Mouse (Mus musculus): Measurements from ENCODE around the gene Col26a1. TPM values are rescaled to one million over a fixed set of nuclear protein-coding genes. Genes with fewer than 3 reads are reported as not detected.

Gene Col26a1
- polyA plus RNA-seq (2016; fragmentation: Nextera tagmentation; extraction: Ambion mirVana) = 67.9 and 74.6 TPM in 2 replicates

DNA sequence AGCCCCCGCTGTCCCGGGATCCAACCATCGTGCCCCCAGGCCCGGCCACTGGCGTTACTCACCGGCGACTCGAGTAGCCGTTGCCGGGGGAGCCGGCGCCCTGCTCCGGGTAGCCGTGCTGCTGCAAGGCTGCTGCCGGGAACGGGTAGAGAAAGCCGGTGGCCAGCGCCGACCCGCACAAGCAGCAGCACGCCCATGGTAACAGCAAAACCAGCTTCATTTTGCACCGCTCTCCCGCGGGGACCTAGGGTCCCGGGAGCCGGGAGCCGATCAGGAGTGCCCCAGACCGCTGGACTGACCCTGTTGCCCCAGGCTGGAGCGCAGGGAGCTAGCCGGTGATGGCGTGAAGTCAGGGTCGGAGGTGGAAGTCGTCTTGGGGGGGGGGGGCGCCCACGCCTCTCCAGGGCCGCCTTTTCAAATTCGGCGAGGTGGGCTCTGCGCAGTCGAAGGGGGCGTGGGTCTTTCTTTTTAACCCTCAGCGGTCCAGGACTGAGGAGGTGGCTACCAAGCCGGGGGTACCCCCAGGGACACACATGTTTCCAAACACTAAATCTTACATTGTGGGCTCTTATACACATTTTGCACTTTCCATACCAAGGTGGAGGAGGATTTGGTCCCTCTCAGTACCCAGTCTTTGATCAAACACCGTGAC is at the start of gene Col26a1:
Gene Col26a1 (minus strand): TSS at position 422 of the 652 bp plus-strand sequence.
- Histone ChIP-seq H3K27me3 (replicated peaks) (peaks cover 23% of the 10 kb centered on the region), H3K9me3 (no peaks in the 10 kb centered on the region), H3K9ac (peak within 1 kb of the TSS; percentile 81), H3K4me2 (replicated peaks) (peak within 1 kb of the TSS; percentile 87), H3K36me3 (no peaks in the 10 kb centered on the region), H3K4me1 (0 out of 2 replicates have a peak, but pooled peaks cover 9% of the 10 kb centered on the region), H3K27ac (no peak within 1 kb of the TSS), H3K4me3 (peak within 1 kb of the TSS; percentile 59)
- no peak for ATAC-seq (ENCODE audit: low FRiP score, low read depth)
- WGBS = under 1% methylated on average over 44 of the region's 44 CpGs

DNA sequence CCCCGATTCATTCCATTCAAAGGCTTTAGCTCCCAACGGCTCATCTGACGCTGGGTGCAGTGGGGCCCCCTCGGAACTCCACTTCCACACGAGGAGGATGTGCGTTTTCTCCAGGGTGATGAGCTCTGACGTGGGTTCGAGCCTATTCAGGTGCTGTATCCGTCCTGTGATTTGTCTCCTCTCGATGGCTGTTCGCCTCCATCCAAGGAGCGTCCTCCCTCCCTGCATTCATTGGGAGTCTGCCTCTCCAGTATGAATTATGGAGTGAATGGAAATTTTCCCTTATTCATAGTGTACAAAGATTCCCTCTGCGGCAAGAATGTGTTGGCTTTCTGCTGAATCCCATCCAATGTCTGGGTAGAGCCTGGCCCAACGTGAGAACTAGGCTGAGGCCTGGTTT is 48.9 kb upstream of the Col26a1 start:
- ATAC-seq (ENCODE audit: low FRiP score, low read depth) = no peak
- Histone ChIP-seq H3K36me3 (no peaks in the 10 kb centered on the region), H3K9ac (no peak overlapping the region), H3K27me3 (replicated peaks) (no peaks in the 10 kb centered on the region), H3K4me1 (peaks cover 3% of the 10 kb centered on the region; the same call in 1 of the 2 replicates), H3K27ac (no peak overlapping the region), H3K4me3 (no peak overlapping the region), H3K9me3 (no peaks in the 10 kb centered on the region), H3K4me2 (replicated peaks) (no peak overlapping the region)
- whole genome bisulfite sequencing = 77% methylated on average over 14 of the region's 14 CpGs

DNA sequence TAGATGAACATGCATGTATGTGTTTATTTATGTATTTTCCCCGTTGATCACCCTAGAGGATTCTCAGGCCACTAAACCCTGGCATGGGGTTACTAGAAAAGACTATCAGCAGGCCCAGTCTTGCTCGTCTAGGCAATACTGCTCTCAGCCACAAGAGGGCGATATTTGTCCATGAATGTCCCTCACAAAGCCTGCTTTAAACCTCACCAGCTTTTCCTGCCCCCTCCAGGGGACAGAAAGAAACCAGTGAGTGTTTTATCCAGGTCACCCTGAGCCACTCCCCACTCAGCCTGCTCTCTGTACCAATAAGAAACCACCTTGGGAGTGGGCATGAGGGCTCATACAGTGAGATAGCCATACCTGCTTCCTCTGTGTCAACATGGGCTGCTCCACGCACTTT is 46.1 kb upstream of the Col26a1 start:
- Histone ChIP-seq H3K4me2 (replicated peaks) (no peak overlapping the region), H3K36me3 (no peaks in the 10 kb centered on the region), H3K27ac (no peak overlapping the region), H3K4me1 (peaks cover 3% of the 10 kb centered on the region; the same call in 1 of the 2 replicates), H3K4me3 (no peak overlapping the region), H3K9me3 (no peaks in the 10 kb centered on the region), H3K27me3 (replicated peaks) (no peaks in the 10 kb centered on the region), H3K9ac (no peak overlapping the region)
- 21% methylated on average over 4 of the region's 4 CpGs for WGBS
- ATAC-seq (ENCODE audit: low FRiP score, low read depth) = peak; percentile 77

DNA sequence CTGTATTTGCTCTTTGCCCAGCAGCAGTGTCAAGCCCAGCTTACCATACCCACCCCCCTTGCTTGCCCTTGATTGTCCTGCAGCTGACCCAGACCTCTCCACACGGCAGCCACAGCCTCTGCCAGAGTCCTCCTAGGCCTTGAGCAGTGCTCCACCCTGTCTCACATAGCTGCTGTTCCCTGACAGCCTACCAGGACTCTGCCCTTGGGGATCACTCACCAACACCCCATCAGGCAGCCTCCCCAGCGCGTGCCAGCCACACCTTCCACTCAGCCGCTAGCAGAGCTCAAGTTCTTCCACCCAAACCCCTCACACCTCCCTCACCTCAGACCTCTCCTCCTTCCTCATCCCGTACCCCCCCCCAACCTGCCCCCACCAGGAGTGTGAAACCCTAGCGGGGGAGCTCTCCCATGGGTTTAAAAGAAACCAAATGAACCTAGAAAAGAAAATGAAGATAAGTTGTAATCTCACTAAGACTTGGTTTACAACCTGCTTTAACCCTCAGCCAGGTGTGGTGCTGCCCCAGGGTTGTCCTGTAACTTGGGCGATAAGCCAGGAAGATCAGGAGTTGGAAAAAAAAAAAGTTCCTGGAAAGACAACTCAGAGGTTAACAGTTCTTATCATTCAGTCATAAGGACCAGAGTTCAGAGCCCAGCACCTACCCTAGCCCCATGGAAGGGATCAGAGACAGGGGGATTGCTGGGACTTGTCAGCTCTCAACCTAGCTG is 40.9 kb upstream of the Col26a1 start:
- no peak overlapping the region for H3K9ac ChIP-seq
- 79% methylated on average over 7 of the region's 7 CpGs for WGBS
- H3K36me3 ChIP-seq = no peaks in the 10 kb centered on the region
- no peak for ATAC-seq (ENCODE audit: low FRiP score, low read depth)
- peaks cover 7% of the 10 kb centered on the region; the same call in 1 of the 2 replicates for H3K4me1 ChIP-seq
- H3K27me3 ChIP-seq (replicated peaks) = no peaks in the 10 kb centered on the region
- no peak overlapping the region for H3K4me3 ChIP-seq
- no peak overlapping the region for H3K4me2 ChIP-seq (replicated peaks)
- H3K9me3 ChIP-seq = no peaks in the 10 kb centered on the region
- no peak overlapping the region for H3K27ac ChIP-seq

DNA sequence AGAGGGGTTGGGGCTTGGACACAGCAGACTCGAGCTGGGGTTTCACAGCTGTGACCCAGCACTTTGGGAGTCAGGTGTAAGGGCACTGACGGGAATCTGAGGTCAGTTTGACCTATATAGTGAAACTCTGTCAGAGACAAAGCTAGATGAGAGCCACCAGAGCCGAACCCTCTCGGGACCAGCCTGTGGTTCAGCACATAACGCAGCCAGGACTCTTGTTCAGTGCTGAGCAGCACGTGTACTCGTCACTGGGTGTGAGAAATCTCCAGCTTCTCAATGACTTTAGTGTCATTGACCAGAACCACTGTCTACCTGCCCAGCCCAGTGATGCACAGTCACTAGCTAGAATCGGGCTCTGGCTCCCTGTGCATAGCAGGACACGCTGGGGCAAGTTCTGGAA is 39.8 kb upstream of the Col26a1 start:
- Histone ChIP-seq H3K9me3 (no peaks in the 10 kb centered on the region), H3K4me3 (no peak overlapping the region), H3K4me2 (replicated peaks) (no peak overlapping the region), H3K27me3 (replicated peaks) (no peaks in the 10 kb centered on the region), H3K36me3 (no peaks in the 10 kb centered on the region), H3K9ac (no peak overlapping the region), H3K27ac (no peak overlapping the region), H3K4me1 (peaks cover 7% of the 10 kb centered on the region; the same call in 1 of the 2 replicates)
- no peak for ATAC-seq (ENCODE audit: low FRiP score, low read depth)
- WGBS = 85% methylated on average over 9 of the region's 9 CpGs

DNA sequence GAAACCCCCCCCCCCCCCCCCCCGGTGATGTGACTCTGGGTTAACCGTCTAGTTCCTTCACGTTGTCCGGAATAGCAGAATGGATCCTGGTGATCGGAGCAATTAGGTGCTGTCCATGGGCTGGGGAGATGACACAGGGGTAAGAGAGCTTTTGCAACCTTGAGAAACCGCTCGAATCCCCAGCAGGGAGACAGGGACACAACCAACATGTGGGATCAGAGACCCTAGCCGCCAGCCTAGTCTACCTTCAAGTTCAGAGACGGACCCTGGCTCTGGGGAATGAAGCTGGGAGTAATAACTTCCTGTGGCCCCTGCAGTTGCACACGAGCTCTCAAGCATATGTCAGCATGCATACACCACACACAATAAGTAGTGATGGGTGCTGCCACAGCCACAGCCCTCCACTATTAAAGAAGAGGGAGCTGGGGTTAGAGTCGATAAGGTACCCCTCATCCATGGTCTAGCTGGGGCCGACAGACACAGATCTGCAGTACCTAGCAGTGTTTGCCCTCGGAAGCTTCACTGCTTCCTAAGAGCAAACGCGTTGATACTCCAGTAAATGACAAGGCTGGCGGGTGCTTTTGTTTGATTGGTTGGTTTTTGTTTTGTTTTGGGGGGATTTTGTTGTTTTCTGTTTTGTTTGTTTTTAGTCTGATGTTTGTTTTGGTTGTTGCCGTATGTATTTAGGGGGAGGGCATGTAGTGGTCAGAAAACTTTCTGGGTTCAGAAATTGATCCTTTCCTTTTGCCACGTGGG is 36.7 kb upstream of the Col26a1 start:
- H3K9ac ChIP-seq = peak overlapping the region; percentile 58
- H3K4me2 ChIP-seq (replicated peaks) = peak overlapping the region; percentile 86
- no peak overlapping the region for H3K27ac ChIP-seq
- H3K4me3 ChIP-seq = peak overlapping the region; percentile 55
- H3K36me3 ChIP-seq = no peaks in the 10 kb centered on the region
- no peaks in the 10 kb centered on the region for H3K27me3 ChIP-seq (replicated peaks)
- H3K9me3 ChIP-seq = no peaks in the 10 kb centered on the region
- 28% methylated on average over 17 of the region's 18 CpGs for WGBS
- peaks cover 7% of the 10 kb centered on the region; the same call in 1 of the 2 replicates for H3K4me1 ChIP-seq
- peak; percentile 14; the same call in 1 of the 2 replicates for ATAC-seq (ENCODE audit: low FRiP score, low read depth)

DNA sequence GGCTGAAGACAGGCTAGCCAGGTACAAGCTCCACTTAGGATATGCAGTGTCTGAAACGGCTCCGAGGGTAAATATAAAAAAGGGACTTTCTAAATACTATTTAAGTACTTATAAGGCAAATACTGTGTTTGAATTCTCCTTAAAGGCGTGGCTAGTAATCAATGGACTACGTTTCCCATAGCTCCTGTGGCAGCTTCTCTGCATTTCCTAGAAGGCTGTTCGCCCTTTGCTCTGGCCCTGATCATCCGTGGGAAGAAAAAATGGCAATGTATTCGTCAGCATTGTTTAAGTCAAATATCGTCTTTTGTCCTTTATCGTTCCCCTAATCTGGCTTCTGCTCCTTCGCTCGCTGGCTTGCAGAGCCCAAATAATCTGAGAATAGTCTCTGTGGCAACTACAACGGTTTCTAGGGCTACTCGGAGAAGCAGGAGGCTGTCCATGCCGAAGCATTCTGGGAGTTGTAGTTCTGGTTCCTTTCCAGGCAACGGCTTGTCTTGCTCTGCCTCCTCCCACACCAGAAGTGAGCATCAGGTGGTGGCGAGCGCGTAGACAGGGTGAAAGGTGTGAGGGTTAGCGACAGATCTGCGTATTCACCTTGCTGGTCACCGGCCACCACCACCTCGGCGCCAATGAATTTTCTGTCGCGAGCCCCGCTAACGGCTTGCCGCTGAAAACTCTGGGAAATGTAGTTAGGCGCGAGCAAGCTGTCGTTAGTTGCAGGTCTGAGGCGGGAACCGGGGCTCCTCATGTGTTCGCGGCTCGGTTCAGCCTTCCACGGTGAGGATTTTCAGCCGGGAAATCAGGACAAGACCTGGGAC is 35.9 kb upstream of the Col26a1 start:
- Histone ChIP-seq H3K27ac (no peak overlapping the region), H3K4me2 (replicated peaks) (peak overlapping the region; percentile 86), H3K27me3 (replicated peaks) (no peaks in the 10 kb centered on the region), H3K36me3 (peaks cover 1% of the 10 kb centered on the region; the same call in 1 of the 2 replicates), H3K9me3 (no peaks in the 10 kb centered on the region), H3K4me3 (peak overlapping the region; percentile 55), H3K4me1 (peaks cover 7% of the 10 kb centered on the region; the same call in 1 of the 2 replicates), H3K9ac (peak overlapping the region; percentile 58)
- ATAC-seq (ENCODE audit: low FRiP score, low read depth) = peak; percentile 84
- WGBS = 4% methylated on average over 38 of the region's 38 CpGs

DNA sequence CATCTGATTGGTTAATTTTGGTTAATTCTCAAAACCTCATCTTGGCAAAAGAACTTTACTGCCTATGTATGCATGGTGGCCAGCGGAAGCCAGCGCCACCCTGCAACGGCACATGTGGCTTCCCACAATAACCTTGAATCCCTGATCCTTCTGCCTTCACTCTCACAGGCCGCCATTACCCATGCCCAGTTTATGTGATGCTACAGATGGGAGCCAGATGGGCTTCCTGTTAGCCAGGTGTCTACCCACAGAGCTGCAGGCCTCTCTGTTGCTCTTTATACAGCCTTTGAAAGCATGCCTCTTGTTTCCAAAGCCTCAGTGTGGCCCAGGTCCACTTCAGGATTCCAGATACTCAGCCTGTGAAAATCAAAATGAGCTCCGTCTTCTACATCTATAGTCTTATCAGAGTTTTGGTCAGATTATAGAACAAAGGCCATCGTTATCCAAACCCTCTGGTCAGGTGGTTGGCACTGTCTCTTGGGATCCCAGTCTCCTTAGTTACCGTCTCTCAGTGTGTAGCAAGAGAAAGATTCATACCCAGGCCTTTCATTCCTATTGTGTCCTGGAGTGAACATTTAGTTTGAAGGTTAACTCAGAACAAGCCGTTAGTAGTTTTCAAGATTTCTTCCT is 34.7 kb upstream of the Col26a1 start:
- peaks cover 7% of the 10 kb centered on the region; the same call in 1 of the 2 replicates for H3K4me1 ChIP-seq
- no peaks in the 10 kb centered on the region for H3K9me3 ChIP-seq
- no peaks in the 10 kb centered on the region for H3K27me3 ChIP-seq (replicated peaks)
- H3K4me2 ChIP-seq (replicated peaks) = no peak overlapping the region
- WGBS = 94% methylated on average over 8 of the region's 8 CpGs
- H3K27ac ChIP-seq = no peak overlapping the region
- H3K36me3 ChIP-seq = peaks cover 13% of the 10 kb centered on the region
- no peak for ATAC-seq (ENCODE audit: low FRiP score, low read depth)
- H3K4me3 ChIP-seq = no peak overlapping the region
- no peak overlapping the region for H3K9ac ChIP-seq

DNA sequence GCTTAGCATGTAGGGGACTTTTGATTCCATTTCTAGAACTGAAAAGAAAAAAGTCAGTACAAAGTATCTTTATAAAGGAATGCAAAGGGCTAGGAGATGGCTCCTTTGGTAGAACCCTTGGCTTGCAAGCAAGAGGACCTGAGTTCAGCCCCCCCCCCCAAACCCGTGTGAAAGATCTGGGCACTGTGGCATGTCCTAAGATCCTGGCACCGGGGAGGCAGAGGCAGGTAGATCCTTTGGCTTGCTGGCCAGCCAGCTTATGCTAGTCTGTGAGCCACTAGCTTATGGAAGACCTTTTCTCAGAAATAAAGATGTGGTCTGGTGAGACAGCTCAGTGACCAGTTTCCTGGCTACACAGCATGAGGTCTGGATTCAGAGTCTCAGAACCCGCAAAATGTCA is 31.2 kb upstream of the Col26a1 start:
- no peaks in the 10 kb centered on the region for H3K9me3 ChIP-seq
- H3K27ac ChIP-seq = no peak overlapping the region
- H3K9ac ChIP-seq = no peak overlapping the region
- ATAC-seq (ENCODE audit: low FRiP score, low read depth) = no peak
- peaks cover 3% of the 10 kb centered on the region for H3K4me1 ChIP-seq
- peaks cover 32% of the 10 kb centered on the region for H3K36me3 ChIP-seq
- 84% methylated on average over 3 of the region's 3 CpGs for WGBS
- H3K4me2 ChIP-seq (replicated peaks) = no peak overlapping the region
- H3K4me3 ChIP-seq = no peak overlapping the region
- H3K27me3 ChIP-seq (replicated peaks) = no peaks in the 10 kb centered on the region

DNA sequence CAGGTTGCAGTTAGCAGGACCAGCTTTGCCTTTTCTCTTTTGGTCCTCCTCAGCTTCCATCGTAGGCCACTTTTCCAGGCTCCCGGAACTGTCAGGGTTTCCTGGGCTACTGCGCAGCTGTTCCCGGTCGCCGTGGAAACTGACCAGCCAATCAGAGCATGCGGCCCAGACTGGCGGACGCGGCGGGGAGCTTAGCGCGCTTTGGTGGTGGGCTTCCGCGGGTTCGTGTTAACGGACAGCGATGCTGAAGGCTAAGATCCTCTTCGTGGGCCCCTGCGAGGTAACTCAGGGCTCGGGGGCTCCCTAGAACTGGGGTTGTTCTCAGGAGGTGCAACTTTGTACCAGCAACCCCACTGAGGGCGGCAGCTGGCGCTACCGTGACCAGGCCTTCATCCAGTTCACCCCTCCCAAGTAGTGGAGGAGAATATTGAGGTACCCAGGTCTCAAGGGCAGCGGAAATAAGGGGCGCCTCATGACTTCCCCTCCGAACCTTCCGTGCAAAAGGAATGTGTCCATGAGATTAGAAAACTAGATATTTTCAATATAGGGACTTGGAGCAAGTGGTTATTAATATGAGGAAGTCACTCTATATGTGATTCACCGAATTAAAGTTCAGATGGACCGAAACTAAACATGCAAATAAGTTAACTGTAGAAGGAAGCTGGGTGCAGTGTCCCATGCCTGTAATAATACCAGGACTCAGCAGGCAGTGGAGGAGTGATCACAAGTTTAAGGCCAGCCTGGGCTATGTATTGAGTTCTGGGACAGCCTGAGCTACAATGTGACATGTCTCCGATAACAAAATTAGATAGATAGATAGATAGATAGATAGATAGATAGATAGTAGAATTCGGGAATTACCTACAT is 25.2 kb upstream of the Col26a1 start, which contains the start of gene Ift22:
Gene Ift22 (plus strand): TSS at position 160 of the 867 bp plus-strand sequence.
- H3K36me3 ChIP-seq = peaks cover 24% of the 10 kb centered on the region
- ATAC-seq (ENCODE audit: low FRiP score, low read depth) = peak; percentile 94
- H3K9ac ChIP-seq = peak within 1 kb of the TSS; percentile 57
- no peaks in the 10 kb centered on the region for H3K9me3 ChIP-seq
- no peaks in the 10 kb centered on the region for H3K27me3 ChIP-seq (replicated peaks)
- 9% methylated on average over 32 of the region's 32 CpGs for WGBS
- peak within 1 kb of the TSS; percentile 71 for H3K4me3 ChIP-seq
- H3K27ac ChIP-seq = no peak within 1 kb of the TSS
- peaks cover 17% of the 10 kb centered on the region for H3K4me1 ChIP-seq
- peak within 1 kb of the TSS; percentile 67 for H3K4me2 ChIP-seq (replicated peaks)

Measured in neural tube, embryonic 12.5 days (tissue).